Mouse (Mus musculus) gastrocnemius, adult 18-20 months (tissue): ENCODE results near the gene Ddi1. TPM values are rescaled to one million over a fixed set of nuclear protein-coding genes. Genes with fewer than 3 reads are reported as not detected.
"Not testable (repeated sequence)": the region's sequence is repeated elsewhere in the genome, so short reads cannot be mapped to it uniquely, and the experiment has no call there.

Source experiments
- DNase-seq: peaks from one replicate; pipeline ENCODE4 v3.0.0; 2021; ENCODE audit warnings: low spot score
- long read RNA-seq, 2 experiments: library from polyadenylated mRNA; stranded (forward); transcript quantifications; one replicate each; pipeline ENCODE4 v2.0.0; 2021
- total RNA-seq, 2 experiments: library from RNA; stranded (reverse); gene quantifications; 2 replicates each; pipeline ENCODE4 v1.2.3; 2021

Ddi1 gene
- not detected for total RNA-seq
- long read RNA-seq, experiment 1 = 0 reads
- long read RNA-seq, experiment 2 = 0 reads

DNA sequence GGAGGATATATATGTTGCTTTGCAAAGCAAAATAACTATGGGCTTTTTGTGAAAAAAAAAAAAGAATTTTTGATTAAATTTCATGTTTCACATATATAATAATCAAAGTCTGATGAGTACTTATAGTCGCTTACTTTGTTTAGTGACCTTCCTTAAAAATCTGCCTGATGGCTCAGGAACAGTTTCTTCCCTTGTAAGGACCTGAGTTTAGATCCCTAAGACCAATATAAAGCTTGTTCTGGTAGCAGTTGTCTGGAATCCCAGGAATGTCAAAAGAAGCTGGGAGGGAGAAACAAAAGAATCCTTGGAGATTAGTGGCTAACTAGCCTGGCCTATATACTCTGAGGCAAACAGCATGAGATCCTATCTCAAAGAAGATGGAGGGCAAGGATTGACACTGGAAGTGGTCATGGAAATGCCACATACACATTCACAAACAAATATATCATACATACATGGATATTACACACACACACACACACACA lies at the start of gene Ddi1:
Gene Ddi1, minus strand, starts transcription at position 51 of the 485 bp plus-strand sequence.
- no peak for DNase-seq

DNA sequence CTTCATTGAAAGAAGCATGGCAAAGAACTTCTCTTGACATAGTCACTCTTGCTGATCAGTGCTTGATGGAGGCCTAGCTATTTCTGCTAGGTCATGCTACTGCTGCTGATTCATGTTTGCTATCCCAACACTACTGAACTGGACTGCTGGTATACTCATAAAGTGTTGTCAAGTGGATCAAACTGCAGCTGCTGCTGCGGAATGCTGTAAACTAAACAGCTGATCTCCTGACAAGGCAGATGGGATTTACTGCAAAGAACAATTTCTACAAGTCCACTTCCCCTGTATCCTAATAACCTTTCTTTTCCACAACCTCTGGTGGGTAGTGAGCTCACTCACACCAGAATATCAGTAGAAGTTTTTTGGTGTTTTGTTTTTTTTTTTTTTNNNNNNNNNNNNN lies 47.5 kb upstream of the Ddi1 start:
- DNase-seq = no peak

DNA sequence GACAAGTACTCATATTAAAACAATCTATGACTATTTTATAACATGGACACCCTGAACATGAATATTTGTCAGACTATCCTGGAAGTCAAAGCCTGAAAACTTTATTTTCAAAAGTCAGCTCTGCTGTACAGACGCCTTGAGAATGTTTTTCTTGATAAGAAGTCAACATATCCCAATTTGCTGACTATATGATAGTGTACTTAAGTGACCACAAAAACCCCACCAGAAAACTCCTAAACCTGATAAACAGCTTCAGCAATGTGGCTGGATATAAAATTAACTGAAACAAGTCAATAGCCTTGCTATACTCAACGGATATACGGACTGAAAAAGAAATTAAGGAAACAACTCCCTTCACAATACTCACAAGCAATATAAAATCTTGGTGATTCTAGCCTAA lies 36.2 kb upstream of the Ddi1 start:
- DNase-seq = no peak

DNA sequence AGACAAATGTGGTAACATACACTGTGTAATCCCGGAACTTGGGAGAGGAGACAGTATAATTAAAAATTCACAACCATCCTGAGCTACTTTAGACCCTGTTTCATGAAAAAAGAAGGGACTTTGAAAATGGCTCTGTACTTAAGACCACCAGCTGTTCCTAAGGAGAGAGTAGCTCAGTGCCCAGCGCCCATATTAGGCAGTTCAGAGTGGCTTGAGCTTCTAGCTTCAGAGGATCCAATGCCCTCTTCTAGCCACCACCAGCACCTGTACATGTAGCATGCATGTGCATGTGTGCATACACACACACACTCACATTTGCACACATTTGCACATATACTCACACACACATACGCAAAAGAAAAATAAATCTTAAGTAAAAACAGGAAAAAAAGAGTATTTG lies 34.9 kb upstream of the Ddi1 start:
- no peak for DNase-seq

DNA sequence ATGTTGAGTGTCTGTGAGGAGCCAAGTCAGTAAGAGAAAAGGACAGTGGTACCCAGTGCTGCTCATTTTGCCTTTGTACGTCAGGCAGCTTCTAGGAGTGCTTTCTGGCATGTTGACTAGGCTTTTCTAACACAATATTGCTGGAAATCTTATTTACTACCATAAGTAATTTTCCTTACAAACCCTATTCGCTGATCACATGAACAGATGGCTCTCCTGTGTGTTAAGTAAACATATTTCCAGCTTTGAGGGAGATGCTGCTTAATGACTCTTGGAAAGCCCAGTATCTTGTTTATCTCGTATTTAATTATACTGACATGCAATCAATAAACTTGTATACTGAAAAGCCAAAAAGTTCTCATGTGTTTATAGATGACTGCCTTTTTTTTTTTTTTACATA lies 32.4 kb upstream of the Ddi1 start:
- no peak for DNase-seq

DNA sequence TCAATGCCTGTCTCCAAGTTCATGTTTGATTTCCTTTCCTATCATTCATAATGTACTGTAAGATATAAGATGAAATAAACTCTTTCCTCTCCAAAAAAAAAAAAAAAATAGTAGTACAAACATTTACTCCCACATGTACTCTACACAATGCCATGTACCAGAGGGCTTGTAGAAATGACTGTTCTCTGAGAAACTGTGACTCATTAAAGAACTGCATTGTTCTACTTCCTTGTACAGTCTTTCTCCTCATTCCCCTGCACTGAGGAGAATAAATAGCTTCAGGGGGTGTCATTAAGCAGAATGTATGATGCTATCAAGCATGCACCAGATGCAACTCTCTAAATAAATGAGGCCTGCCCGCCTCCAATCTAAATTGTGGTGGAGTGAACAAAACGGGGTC lies 28.9 kb upstream of the Ddi1 start:
- DNase-seq = no peak

DNA sequence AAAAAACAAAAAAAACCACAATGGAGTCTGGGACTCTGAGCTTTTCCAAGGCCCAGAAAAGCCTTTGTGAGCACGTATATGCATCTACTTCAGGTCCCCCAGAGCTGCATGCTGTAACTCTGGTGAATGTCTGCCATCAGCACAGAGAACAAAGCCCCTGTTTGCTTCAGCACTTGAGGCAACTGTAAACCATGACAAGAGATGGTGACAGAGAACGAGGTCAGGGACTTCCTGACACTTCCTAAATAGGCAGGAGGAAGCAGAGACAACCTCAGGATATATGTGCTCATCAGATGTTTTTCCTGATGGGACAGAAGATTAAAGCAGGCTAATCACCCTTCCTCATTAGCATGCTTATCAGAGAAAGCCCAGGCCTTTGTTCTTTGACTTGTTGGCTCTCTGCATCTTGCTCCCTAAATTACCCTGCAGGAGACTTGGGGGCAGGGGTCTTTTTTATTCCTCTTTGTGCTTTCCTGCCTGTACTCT lies 19.6 kb upstream of the Ddi1 start:
- no peak for DNase-seq

DNA sequence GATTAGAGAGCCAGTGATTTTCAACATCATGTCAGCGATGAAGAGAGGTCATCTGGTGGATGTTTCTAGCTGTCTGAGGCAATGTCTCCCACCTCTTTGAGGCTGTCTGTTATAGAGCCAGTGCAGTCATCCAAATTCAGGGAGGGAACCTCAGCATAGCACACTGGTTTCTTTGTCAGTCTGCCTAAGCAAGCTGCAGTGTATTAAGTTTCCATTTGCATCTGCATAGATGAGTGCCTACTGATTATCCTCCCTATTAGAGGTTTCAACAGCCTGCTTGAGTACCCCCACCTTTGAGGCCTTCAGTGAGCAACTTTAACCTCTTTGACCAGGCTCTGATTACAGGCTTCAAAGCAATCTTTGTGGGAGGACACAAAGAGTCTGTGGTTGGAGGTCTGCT lies 17.1 kb upstream of the Ddi1 start:
- DNase-seq = no peak

DNA sequence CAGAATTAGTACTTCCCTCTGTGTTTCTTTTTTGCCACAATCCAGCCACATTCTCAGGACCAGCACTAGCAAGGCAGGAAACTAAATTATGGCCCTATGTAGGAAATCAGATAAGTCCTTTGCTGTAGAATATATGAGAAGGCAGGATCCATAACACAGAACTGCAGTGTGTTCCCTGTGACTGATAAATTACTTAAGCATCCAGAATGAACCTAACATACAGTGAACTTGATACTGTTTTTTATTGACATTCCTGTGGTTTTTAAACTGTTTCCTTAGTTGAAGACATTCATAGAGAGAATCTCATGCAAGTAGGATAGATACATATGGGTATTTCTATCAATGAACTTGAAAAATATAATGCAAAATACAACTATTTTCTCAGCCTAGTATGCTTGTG lies 7.9 kb upstream of the Ddi1 start:
- DNase-seq = no peak

DNA sequence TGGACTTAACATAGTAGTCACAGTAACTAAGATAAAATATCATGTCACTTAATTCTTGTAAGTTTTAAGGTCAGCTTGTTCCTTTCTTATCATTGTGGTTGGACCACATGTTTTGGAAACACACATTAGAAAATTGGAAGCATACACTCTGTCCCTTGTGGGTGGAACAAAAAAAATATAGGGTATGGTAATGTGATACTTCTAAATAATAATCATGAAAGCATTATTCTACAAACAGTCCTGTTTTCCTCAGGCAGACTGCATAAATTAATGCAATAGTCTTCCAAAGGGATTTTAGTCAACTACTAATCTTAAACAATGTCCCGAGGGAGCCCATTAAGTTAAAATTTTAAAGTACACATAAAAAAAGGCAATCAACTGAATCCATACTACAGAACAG lies 6.7 kb upstream of the Ddi1 start:
- no peak for DNase-seq

DNA sequence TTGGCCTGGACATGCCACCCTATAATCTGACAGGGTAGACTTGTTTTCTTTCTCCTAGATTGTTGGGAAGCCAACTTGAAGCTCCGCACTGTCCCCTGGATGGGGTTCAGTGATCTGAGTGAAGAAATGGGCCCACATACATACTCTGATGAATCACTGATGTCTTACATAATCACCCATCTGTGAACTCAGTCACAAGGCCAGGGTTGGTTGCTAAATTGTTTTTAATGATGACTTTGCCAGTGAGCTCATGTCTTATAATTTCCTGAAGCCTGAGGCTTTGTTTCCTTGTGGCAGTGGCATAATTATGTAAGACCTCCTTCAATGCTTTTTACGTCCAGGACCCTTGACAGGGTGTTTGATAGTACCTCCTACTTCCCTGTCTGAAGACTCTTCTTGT lies 4.8 kb downstream of the Ddi1 start:
- DNase-seq = no peak

DNA sequence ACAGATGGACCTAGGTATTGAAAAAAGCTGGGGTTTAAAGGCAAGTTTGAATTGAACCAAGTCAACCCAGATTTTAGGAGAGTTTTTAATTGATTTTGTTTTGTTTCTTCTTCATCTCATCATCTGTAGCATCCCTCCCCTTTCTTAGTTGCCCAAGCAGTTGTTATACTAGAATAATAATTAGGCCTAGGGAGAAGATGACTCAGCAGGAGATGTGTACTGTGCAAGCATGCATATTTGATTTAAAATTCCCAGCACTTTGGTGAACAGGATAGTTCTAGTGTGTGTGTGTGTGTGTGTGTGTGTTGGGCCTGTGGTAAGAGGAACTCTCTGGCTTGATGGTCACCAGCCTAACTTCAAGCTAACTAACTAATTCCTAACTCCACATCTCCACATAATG lies 12.6 kb downstream of the Ddi1 start:
- DNase-seq = no peak

DNA sequence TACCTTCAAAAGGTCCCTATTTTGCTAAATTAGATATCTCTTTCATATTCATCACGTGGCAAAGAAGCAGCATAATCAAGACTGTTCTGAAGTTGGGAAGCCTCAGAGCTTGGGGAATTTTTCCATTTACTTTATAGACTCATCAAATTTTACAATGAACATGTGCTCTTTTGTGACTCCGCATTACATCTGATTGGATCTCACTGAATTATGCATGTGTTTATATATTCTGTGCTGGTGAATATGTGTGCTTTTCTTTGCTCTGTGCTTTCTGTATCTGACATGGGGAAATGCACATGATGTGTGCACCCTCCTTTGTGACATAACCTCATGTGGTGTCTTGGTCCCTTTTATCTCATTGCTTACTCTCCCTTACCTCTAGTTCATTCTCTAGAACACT lies 17.7 kb downstream of the Ddi1 start:
- no peak for DNase-seq

DNA sequence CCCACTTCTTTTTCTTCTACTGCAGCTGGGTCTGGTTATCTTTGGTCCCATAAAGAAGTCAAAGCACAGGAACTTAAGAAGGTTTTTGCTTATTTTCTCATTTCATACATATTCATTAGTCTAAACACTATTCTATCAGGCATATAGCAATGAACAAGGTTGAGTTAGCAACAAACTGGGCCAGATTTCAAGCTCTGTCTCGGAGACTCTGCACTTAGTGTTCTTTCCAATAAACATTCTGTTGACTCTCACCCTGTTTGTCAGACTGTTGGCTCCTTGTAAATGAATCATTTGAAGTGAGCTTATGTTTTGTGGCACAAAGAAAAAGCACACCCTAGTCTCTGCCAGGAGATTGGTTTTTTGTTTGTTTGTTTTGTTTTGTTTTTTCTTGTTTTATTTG lies 19.3 kb downstream of the Ddi1 start:
- DNase-seq = no peak

DNA sequence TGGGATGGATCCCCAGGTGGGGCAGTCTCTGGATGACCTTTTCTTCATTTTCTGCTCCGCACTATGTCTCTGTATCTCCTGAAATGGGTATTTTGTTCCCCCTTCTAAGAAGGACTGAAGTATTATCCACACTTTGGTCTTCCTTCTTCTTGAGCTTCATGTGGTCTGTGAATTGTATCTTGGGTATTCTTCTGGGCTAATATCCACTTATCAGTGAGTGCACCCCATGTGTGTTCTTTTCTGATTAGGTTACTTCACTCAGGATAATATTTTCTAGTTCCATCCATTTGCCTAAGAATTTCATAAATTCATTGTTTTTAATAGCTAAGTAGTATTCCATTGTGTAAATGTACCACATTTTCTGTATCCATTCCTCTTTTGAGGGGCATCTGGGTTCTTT lies 33.7 kb downstream of the Ddi1 start:
- not testable (repeated sequence) for DNase-seq

DNA sequence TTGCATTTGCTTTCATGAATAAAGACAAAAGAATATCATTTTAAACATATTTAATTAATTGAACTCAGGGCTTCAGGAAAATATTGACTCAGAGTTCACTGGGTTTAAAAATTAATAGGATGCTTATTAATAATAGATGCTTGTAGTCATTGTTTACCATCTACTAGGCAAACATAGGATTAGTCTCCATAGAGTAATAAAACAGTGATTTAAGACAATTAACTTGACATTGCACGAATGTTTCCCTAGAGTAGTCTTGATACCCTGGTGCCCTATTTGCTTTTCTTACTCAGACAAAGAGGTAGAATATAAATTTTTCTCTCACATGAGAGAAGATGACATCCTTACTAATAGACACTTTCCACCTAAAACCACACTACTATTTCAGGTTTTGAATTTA lies 52.1 kb downstream of the Ddi1 start:
- no peak for DNase-seq

DNA sequence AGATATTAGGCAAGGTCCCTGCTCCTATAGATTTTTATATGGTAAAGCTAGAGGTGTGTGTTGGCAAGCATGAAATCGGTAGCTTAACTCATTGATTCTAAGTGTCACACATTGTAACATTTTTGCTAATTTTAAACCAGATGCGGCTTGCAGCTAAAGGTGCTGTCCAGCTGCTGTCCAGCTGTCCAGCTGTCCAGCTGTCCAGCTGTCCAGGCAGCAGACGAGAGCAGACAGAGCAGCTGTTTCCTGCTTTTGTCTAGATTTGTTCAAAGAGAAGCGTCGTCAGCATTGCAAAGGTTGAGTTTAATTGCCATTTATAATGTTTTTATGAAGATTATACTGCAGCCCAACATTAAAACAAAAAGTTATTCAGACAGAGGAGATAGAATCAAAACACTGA lies 56.8 kb downstream of the Ddi1 start:
- no peak for DNase-seq

Other genes starting within 250 kb of the Ddi1 start
- gene Pdgfd, start 101.3 kb downstream of the Ddi1 start, total RNA-seq = 1 to 10 TPM; 2.1 to 3.8 TPM